Mouse (Mus musculus) frontal cortex, postnatal 10 days (tissue): ENCODE data around the gene 5330417C22Rik.

Experiments used
- DNase-seq, 2 experiments: peaks; one replicate each; pipeline ENCODE4 v3.0.0; 2022; ENCODE audit warnings: low spot score in 2 of 2, mixed read lengths in 1 of 2

The 5330417C22Rik gene

GRCm38 (mm10) chr3:108466425-108466824 is 69.9 kb downstream of the 5330417C22Rik start:
- DNase-seq, result peak in 1 of 2 experiments; percentile 27

GRCm38 (mm10) chr3:108458866-108459265 is 77.5 kb downstream of the 5330417C22Rik start:
- DNase-seq, result no peak

GRCm38 (mm10) chr3:108458380-108458779 is 78.0 kb downstream of the 5330417C22Rik start:
- no peak for DNase-seq

GRCm38 (mm10) chr3:108454172-108454571 is 82.2 kb downstream of the 5330417C22Rik start:
- DNase-seq, result no peak

GRCm38 (mm10) chr3:108451969-108452368 is 84.4 kb downstream of the 5330417C22Rik start:
- no peak for DNase-seq

- no peak for DNase-seq
These were observed 91.0 kb downstream of the 5330417C22Rik start for GRCm38 (mm10) chr3:108445366-108445705.

GRCm38 (mm10) chr3:108444698-108445365 is 91.5 kb downstream of the 5330417C22Rik start, which contains the start of gene Sars:
Gene Sars (minus strand): TSS chr3:108445209.
- peak; percentile 77 to 86 for DNase-seq

GRCm38 (mm10) chr3:108444029-108444428 is 92.3 kb downstream of the 5330417C22Rik start:
- no peak for DNase-seq

- no peak for DNase-seq
These were observed 100.0 kb downstream of the 5330417C22Rik start for GRCm38 (mm10) chr3:108436380-108436714.

GRCm38 (mm10) chr3:108435701-108436379 is 100.5 kb downstream of the 5330417C22Rik start:
- no peak for DNase-seq

- DNase-seq, result no peak
These were observed 102.3 kb downstream of the 5330417C22Rik start for GRCm38 (mm10) chr3:108433881-108434495.

GRCm38 (mm10) chr3:108433188-108433880 is 103.0 kb downstream of the 5330417C22Rik start:
- no peak for DNase-seq

- DNase-seq, result no peak
These were observed 103.7 kb downstream of the 5330417C22Rik start for GRCm38 (mm10) chr3:108432542-108433187.

GRCm38 (mm10) chr3:108425624-108426018 is 110.7 kb downstream of the 5330417C22Rik start:
- DNase-seq, result no peak

GRCm38 (mm10) chr3:108424944-108425623 is 111.3 kb downstream of the 5330417C22Rik start:
- no peak for DNase-seq

GRCm38 (mm10) chr3:108423844-108424801 is 112.2 kb downstream of the 5330417C22Rik start:
- DNase-seq, result peak in 1 of 2 experiments; percentile 55

- DNase-seq, result no peak
These were observed 113.3 kb downstream of the 5330417C22Rik start for GRCm38 (mm10) chr3:108423006-108423405.

- peak; percentile 78 to 82 for DNase-seq
These were observed 120.5 kb downstream of the 5330417C22Rik start for GRCm38 (mm10) chr3:108415831-108416223.

GRCm38 (mm10) chr3:108414857-108415830 is 121.2 kb downstream of the 5330417C22Rik start, which contains the start of gene Celsr2:
Gene Celsr2 (minus strand): TSS chr3:108415552.
- peak in 1 of 2 experiments; percentile 52 for DNase-seq
